Mouse (Mus musculus): ENCODE measurements around the gene Myct1. TPM values are rescaled to one million over a fixed set of nuclear protein-coding genes. Genes with fewer than 3 reads are reported as not detected.

The Myct1 gene
- polyA plus RNA-seq, 1 experiment from 2014 or later, result 1.2 TPM

- WGBS, result 81% methylated on average over 5 of the region's 5 CpGs
- H3K27ac ChIP-seq (replicated peaks), result no peak overlapping the region
- no peaks in the 10 kb centered on the region for H3K36me3 ChIP-seq
- no peaks in the 10 kb centered on the region for H3K27me3 ChIP-seq
- no peak overlapping the region for H3K9ac ChIP-seq
- no peak overlapping the region for H3K4me3 ChIP-seq
- ATAC-seq (ENCODE audit: low FRiP score, low read depth), result no peak
- H3K9me3 ChIP-seq, result no peaks in the 10 kb centered on the region
- no peaks in the 10 kb centered on the region for H3K4me1 ChIP-seq (replicated peaks)
- H3K4me2 ChIP-seq, result no peak overlapping the region
These were observed 22.2 kb upstream of the Myct1 start for GRCm38 (mm10) chr10:5571332-5571731.

DNA sequence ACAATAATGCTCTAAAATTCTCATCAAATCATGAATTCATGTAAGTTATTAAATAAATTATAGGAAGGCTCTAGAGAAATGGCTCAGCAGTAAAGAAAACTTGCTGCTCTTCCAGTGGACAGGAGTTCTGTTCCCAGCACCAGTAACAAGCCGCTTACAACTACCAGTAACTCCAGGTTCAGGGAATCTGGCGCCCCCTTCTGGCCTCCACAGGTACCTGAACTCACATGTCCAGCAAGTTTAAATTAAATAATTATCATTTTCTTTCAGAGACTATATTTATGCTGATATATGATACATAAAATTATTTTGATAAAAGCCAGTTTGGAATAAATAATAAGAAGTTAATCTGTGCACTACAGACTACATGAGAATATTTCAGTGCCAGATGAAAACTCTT lies 20.2 kb upstream of the Myct1 start:
- Histone ChIP-seq H3K4me3 (no peak overlapping the region), H3K4me2 (no peak overlapping the region), H3K9ac (no peak overlapping the region), H3K27me3 (no peaks in the 10 kb centered on the region), H3K9me3 (no peaks in the 10 kb centered on the region), H3K36me3 (no peaks in the 10 kb centered on the region), H3K27ac (replicated peaks) (no peak overlapping the region), H3K4me1 (replicated peaks) (no peaks in the 10 kb centered on the region)
- ATAC-seq (ENCODE audit: low FRiP score, low read depth), result no peak
- 51% methylated on average over 2 of the region's 2 CpGs for WGBS

DNA sequence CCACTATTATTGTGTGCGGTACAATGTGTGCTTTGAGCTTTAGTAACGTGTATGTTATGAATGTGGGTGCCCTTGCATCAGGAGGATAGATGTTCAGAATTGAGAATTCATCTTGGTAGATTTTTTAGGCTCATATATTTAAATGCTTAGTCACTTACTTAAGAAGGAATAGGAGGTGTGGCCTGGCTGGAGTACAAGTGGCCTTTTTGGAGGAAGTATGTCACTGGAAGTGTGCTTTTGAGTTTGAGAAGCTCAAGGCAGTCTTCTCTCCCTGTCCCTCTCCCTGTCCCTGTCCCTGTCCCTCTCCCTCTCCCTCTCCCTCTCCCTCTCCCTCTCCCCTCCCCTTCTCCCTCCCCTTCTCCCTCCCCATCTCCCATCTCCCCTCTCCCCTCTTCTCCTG lies 2.5 kb upstream of the Myct1 start:
- Histone ChIP-seq H3K4me2 (no peak overlapping the region), H3K36me3 (no peaks in the 10 kb centered on the region)
- no peak for ATAC-seq (ENCODE audit: low FRiP score, low read depth)

GRCm38 (mm10) chr10:5591996-5592395 lies 1.6 kb upstream of the Myct1 start:
- Histone ChIP-seq H3K9me3 (no peaks in the 10 kb centered on the region), H3K27ac (replicated peaks) (no peak overlapping the region), H3K4me3 (no peak overlapping the region), H3K36me3 (no peaks in the 10 kb centered on the region), H3K27me3 (no peaks in the 10 kb centered on the region), H3K9ac (no peak overlapping the region), H3K4me1 (replicated peaks) (no peaks in the 10 kb centered on the region), H3K4me2 (no peak overlapping the region)
- 82% methylated on average over 4 of the region's 4 CpGs for WGBS
- ATAC-seq (ENCODE audit: low FRiP score, low read depth), result no peak

More for the DNA sequence above, 2.5 kb upstream of the Myct1 start:
- Histone ChIP-seq H3K9me3 (no peaks in the 10 kb centered on the region), H3K4me3 (no peak overlapping the region), H3K27ac (replicated peaks) (no peak overlapping the region), H3K4me1 (replicated peaks) (no peaks in the 10 kb centered on the region), H3K27me3 (no peaks in the 10 kb centered on the region), H3K9ac (no peak overlapping the region)
- WGBS, result 84% methylated on average over 2 of the region's 2 CpGs

GRCm38 (mm10) chr10:5594457-5594856 lies 882 bp downstream of the Myct1 start:
- Histone ChIP-seq H3K27me3 (no peaks in the 10 kb centered on the region), H3K4me2 (no peak overlapping the region), H3K9me3 (no peaks in the 10 kb centered on the region), H3K27ac (replicated peaks) (no peak overlapping the region), H3K4me1 (replicated peaks) (no peaks in the 10 kb centered on the region), H3K9ac (no peak overlapping the region), H3K4me3 (no peak overlapping the region), H3K36me3 (no peaks in the 10 kb centered on the region)
- ATAC-seq (ENCODE audit: low FRiP score, low read depth), result no peak
- 74% methylated on average over 5 of the region's 5 CpGs for WGBS

DNA sequence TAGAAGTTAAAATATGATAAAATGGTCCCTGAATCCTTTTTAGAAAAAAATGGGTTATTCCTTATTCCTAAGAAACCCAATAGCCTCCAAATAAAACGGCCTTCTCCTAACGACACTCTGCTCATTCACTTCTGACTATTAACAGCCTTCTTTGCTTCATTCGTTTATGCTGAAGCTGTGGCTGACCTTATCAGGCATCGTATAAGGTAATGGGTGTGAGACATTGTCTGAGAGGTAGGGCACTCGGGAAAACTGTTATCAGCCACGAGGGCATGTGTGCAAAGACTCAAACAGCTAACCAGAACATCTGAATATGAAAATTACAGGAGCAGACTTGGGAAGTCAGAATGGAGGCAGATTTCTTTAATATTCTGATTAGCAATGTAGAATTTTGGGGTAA lies 3.0 kb downstream of the Myct1 start:
- WGBS, result 80% methylated on average over 6 of the region's 6 CpGs
- Histone ChIP-seq H3K4me3 (no peak overlapping the region), H3K27me3 (no peaks in the 10 kb centered on the region), H3K4me2 (no peak overlapping the region), H3K9me3 (no peaks in the 10 kb centered on the region), H3K9ac (no peak overlapping the region), H3K27ac (replicated peaks) (no peak overlapping the region), H3K4me1 (replicated peaks) (no peaks in the 10 kb centered on the region), H3K36me3 (no peaks in the 10 kb centered on the region)
- no peak for ATAC-seq (ENCODE audit: low FRiP score, low read depth)

GRCm38 (mm10) chr10:5600123-5600522 lies 6.5 kb downstream of the Myct1 start:
- 19% methylated on average over 7 of the region's 7 CpGs for WGBS
- no peaks in the 10 kb centered on the region for H3K27me3 ChIP-seq
- H3K9me3 ChIP-seq, result no peaks in the 10 kb centered on the region
- ATAC-seq (ENCODE audit: low FRiP score, low read depth), result peak; percentile 84
- no peak overlapping the region for H3K9ac ChIP-seq
- H3K4me3 ChIP-seq, result no peak overlapping the region
- H3K27ac ChIP-seq (replicated peaks), result no peak overlapping the region
- H3K4me2 ChIP-seq, result no peak overlapping the region
- no peaks in the 10 kb centered on the region for H3K36me3 ChIP-seq
- H3K4me1 ChIP-seq (replicated peaks), result no peaks in the 10 kb centered on the region

DNA sequence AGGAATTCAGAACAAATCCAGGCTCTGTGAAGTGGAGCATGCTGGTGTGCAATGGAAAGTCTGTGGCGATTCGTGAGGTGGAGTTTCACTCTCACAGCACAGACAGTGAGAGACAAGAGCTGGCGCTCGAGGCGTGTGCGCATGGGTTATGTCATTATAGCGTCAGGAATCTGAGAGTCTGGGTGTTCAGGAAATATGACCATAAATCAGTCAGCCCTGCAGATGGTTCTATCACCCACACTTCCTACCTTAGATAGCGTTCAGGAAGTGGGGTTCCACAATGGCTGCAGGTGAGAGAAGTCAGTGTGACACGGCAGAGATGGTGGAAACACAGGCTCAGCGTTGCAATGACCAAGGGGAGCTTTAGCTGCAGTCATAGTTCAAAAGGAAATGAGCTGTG lies 9.9 kb downstream of the Myct1 start:
- Histone ChIP-seq H3K27ac (replicated peaks) (no peak overlapping the region), H3K4me2 (no peak overlapping the region), H3K9ac (no peak overlapping the region), H3K27me3 (no peaks in the 10 kb centered on the region), H3K4me3 (no peak overlapping the region), H3K36me3 (no peaks in the 10 kb centered on the region), H3K4me1 (replicated peaks) (no peaks in the 10 kb centered on the region), H3K9me3 (no peaks in the 10 kb centered on the region)
- no peak for ATAC-seq (ENCODE audit: low FRiP score, low read depth)
- 89% methylated on average over 10 of the region's 10 CpGs for WGBS

DNA sequence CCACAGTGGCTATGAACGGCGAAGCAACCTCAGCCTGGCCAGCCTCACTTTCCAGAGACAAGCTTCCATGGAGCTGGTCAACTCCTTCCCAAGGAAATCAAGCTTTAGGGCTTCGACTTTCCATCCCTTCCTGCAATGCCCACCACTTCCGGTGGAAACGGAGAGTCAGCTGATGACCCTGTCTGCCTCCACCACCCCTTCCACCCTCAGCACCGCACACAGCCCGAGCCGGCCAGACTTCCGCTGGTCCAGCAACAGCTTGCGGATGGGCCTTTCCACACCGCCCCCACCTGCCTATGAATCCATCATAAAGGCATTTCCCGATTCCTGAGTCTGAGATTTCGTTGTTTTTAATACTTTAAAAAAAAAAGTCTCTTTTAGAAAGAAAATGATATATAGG lies 10.8 kb downstream of the Myct1 start:
- H3K4me3 ChIP-seq, result no peak overlapping the region
- 91% methylated on average over 13 of the region's 13 CpGs for WGBS
- H3K4me2 ChIP-seq, result no peak overlapping the region
- no peak overlapping the region for H3K27ac ChIP-seq (replicated peaks)
- H3K27me3 ChIP-seq, result no peaks in the 10 kb centered on the region
- ATAC-seq (ENCODE audit: low FRiP score, low read depth), result no peak
- H3K9ac ChIP-seq, result no peak overlapping the region
- no peaks in the 10 kb centered on the region for H3K36me3 ChIP-seq
- H3K4me1 ChIP-seq (replicated peaks), result no peaks in the 10 kb centered on the region
- no peaks in the 10 kb centered on the region for H3K9me3 ChIP-seq

- H3K4me1 ChIP-seq (replicated peaks), result no peaks in the 10 kb centered on the region
- WGBS, result 74% methylated on average over 3 of the region's 3 CpGs
- H3K9me3 ChIP-seq, result no peaks in the 10 kb centered on the region
- ATAC-seq (ENCODE audit: low FRiP score, low read depth), result no peak
- H3K4me3 ChIP-seq, result no peak overlapping the region
- no peak overlapping the region for H3K4me2 ChIP-seq
- H3K9ac ChIP-seq, result no peak overlapping the region
- H3K27me3 ChIP-seq, result no peaks in the 10 kb centered on the region
- no peak overlapping the region for H3K27ac ChIP-seq (replicated peaks)
- H3K36me3 ChIP-seq, result no peaks in the 10 kb centered on the region
These were observed 15.3 kb downstream of the Myct1 start for GRCm38 (mm10) chr10:5608874-5609273.

- no peak overlapping the region for H3K4me3 ChIP-seq
- no peaks in the 10 kb centered on the region for H3K36me3 ChIP-seq
- H3K9ac ChIP-seq, result no peak overlapping the region
- H3K4me2 ChIP-seq, result no peak overlapping the region
- WGBS, result 54% methylated on average over 13 of the region's 13 CpGs
- H3K27me3 ChIP-seq, result no peaks in the 10 kb centered on the region
- no peak overlapping the region; the same call in 1 of the 2 replicates for H3K27ac ChIP-seq (replicated peaks)
- H3K4me1 ChIP-seq (replicated peaks), result no peaks in the 10 kb centered on the region
- ATAC-seq (ENCODE audit: low FRiP score, low read depth), result no peak
- H3K9me3 ChIP-seq, result no peaks in the 10 kb centered on the region
These were observed 21.8 kb downstream of the Myct1 start for GRCm38 (mm10) chr10:5615186-5616040.

- Histone ChIP-seq H3K27ac (replicated peaks) (no peak overlapping the region), H3K4me2 (no peak overlapping the region), H3K4me3 (no peak overlapping the region), H3K27me3 (no peaks in the 10 kb centered on the region), H3K9me3 (no peaks in the 10 kb centered on the region), H3K36me3 (no peaks in the 10 kb centered on the region), H3K9ac (no peak overlapping the region), H3K4me1 (replicated peaks) (no peaks in the 10 kb centered on the region)
- 66% methylated on average over 5 of the region's 5 CpGs for WGBS
- ATAC-seq (ENCODE audit: low FRiP score, low read depth), result no peak
These were observed 32.7 kb downstream of the Myct1 start for GRCm38 (mm10) chr10:5626268-5626667.

Data from hindbrain, embryonic 15.5 days (tissue).